Mouse (Mus musculus) ES-E14 (cell line): ENCODE data around the gene Fmnl3. TPM values are rescaled to one million over a fixed set of nuclear protein-coding genes. Genes with fewer than 3 reads are reported as not detected.

Source experiments
- DNase-seq: peaks from one replicate; pipeline ENCODE4 v3.0.0-alpha.2; 2013; ENCODE audit warnings: low read depth, low spot score
- H3K27ac ChIP-seq: 2 replicates; pipeline ENCODE4 v1.5.1; 2012; ENCODE audit warnings: low read depth, mild to moderate bottlenecking, low read length, moderate library complexity, mixed read lengths; ENCODE audit not compliant: poor library complexity, insufficient read depth, severe bottlenecking
- H3K36me3 ChIP-seq: 2 replicates; pipeline ENCODE4 v1.6.1; 2012; ENCODE audit warnings: mild to moderate bottlenecking, low read length, moderate library complexity, mixed read lengths; ENCODE audit not compliant: control insufficient read depth, poor library complexity, insufficient read depth, severe bottlenecking
- H3K4me1 ChIP-seq, 2 experiments: fragments of 150-350 bp in 1 of 2; sonication (generic) in 1 of 2; 2 replicates each; pipeline ENCODE4 v1.6.1; 2012; ENCODE audit warnings: low read length in 2 of 2, mild to moderate bottlenecking in 1 of 2, mixed read lengths in 1 of 2; ENCODE audit not compliant: control insufficient read depth in 2 of 2, insufficient read depth in 2 of 2, poor library complexity in 1 of 2
- H3K4me3 ChIP-seq, 2 experiments: fragments of 150-350 bp in 1 of 2; sonication (generic) in 1 of 2; 2 replicates each; pipeline ENCODE4 v1.5.1; 2012; ENCODE audit warnings: low read length in 2 of 2, low read depth in 1 of 2, mild to moderate bottlenecking in 1 of 2, mixed read lengths in 1 of 2; ENCODE audit not compliant: insufficient read depth in 1 of 2, poor library complexity in 1 of 2, severe bottlenecking in 1 of 2
- H3K9ac ChIP-seq: 2 replicates; pipeline ENCODE4 v1.6.1; 2012; ENCODE audit warnings: low read depth, mild to moderate bottlenecking, low read length, mixed read lengths; ENCODE audit not compliant: poor library complexity, insufficient read depth, severe bottlenecking
- H3K9me3 ChIP-seq: fragments of 150-350 bp; sonication (generic); 2 replicates; pipeline ENCODE4 v1.6.1; 2012; ENCODE audit warnings: low read depth, mild to moderate bottlenecking, low read length; ENCODE audit not compliant: control insufficient read depth, insufficient read depth
- CHD2 ChIP-seq: IDR thresholded peaks from 2 replicates; pipeline ENCODE4 v1.6.1; 2014; ENCODE audit warnings: mild to moderate bottlenecking, low read depth, low read length, inconsistent platforms
- HCFC1 ChIP-seq: IDR thresholded peaks from 2 replicates; pipeline ENCODE4 v1.6.1; 2012; ENCODE audit warnings: low read length, inconsistent platforms, borderline replicate concordance; ENCODE audit not compliant: insufficient read depth
- MAFK ChIP-seq: IDR thresholded peaks from 2 replicates; pipeline ENCODE4 v1.6.1; 2014; ENCODE audit warnings: mild to moderate bottlenecking, low read depth, low read length, inconsistent platforms; ENCODE audit not compliant: insufficient read depth
- ZC3H11A ChIP-seq: IDR thresholded peaks from 2 replicates; pipeline ENCODE4 v1.6.1; 2012; ENCODE audit warnings: low read depth, mild to moderate bottlenecking, inconsistent platforms, low read length, borderline replicate concordance
- ZNF384 ChIP-seq: IDR thresholded peaks from 2 replicates; pipeline ENCODE4 v1.6.1; 2012; ENCODE audit warnings: low read depth, low read length, inconsistent platforms
- in situ Hi-C, 2 experiments: fragments of 600-800 bp; cut with MboI; formaldehyde crosslinking; loops; one replicate each; pipeline ENCODE4 v1.15.1; 2025; ENCODE audit warnings: low sequenced_read_pairs in 2 of 2, inconsistent platforms in 1 of 2; ENCODE audit not compliant: unreplicated experiment in 2 of 2
- total RNA-seq: library from RNA; depleted of rRNA; stranded (reverse); fragments of 300-350 nt; gene quantifications from 2 replicates; pipeline ENCODE4 v1.2.3, GENCODE M21; 2012

Fmnl3 gene
- total RNA-seq, 1 experiment, result 16.8 TPM

GRCm38 (mm10) chr15:99328011-99328410 lies 42.3 kb downstream of the Fmnl3 start:
- TF ChIP-seq MAFK, result no peak
- TF ChIP-seq HCFC1, result no peak
- no peak for TF ChIP-seq ZC3H11A
- TF ChIP-seq ZNF384, result no peak
- TF ChIP-seq CHD2, result no peak
- Histone ChIP-seq H3K4me1 (peaks cover 1 to 4% of the 10 kb centered on the region in 2 experiments; a peak in 3 of 4 replicates), H3K36me3 (peaks cover 7% of the 10 kb centered on the region; the same call in 1 of the 2 replicates), H3K9ac (no peak overlapping the region), H3K9me3 (no peaks in the 10 kb centered on the region), H3K27ac (no peak overlapping the region), H3K4me3 (no peak overlapping the region)
- in situ Hi-C loops, result loop anchor here in 1 of 2 experiments (5.0 kb wide), 1 partner anchor 49 kb away; no protein-coding TSS in a partner anchor
- no peak for DNase-seq

- peaks cover 13% of the 10 kb centered on the region; the same call in 1 of the 2 replicates for H3K36me3 ChIP-seq
- H3K4me1 ChIP-seq, result no peaks in the 10 kb centered on the region
- peak; percentile 47 for DNase-seq
- H3K27ac ChIP-seq, result no peak overlapping the region
- H3K9me3 ChIP-seq, result no peaks in the 10 kb centered on the region
- no peak overlapping the region for H3K4me3 ChIP-seq
- TF ChIP-seq ZC3H11A, result peak; percentile 53; the same call in 1 of the 2 replicates
- no peak for TF ChIP-seq ZNF384
- in situ Hi-C loops, result loop anchor here in 1 of 2 experiments (5.0 kb wide), 1 partner anchor 50 kb away; no protein-coding TSS in a partner anchor
- H3K9ac ChIP-seq, result no peak overlapping the region
Observed at GRCm38 (mm10) chr15:99326959-99327358, 43.3 kb downstream of the Fmnl3 start.

DNA sequence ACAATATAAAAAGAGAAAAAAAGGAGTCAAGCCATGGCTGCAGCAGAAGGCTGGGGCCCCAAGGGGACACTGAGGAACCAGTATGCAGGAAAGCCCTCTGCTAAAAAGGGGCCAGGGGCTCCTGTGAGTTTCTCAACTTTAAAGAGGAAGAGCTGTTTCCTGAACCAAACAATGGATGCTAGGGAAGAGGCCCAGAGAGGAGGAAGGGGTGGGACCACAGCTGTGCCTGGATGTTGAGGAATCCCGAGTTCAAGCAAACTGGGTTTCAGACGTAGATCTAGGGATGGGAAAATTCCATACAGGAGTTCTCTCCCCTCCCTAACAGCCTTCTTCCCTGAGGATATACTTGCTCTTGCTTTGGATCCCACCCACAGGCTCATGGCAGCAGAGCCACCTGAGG lies 43.9 kb downstream of the Fmnl3 start:
- H3K4me3 ChIP-seq, result no peak overlapping the region
- H3K27ac ChIP-seq, result no peak overlapping the region
- H3K9me3 ChIP-seq, result no peaks in the 10 kb centered on the region
- no peak for DNase-seq
- no peak overlapping the region for H3K9ac ChIP-seq
- in situ Hi-C loops, result loop anchor here in 1 of 2 experiments (5.0 kb wide), 1 partner anchor 51 kb away; no protein-coding TSS in a partner anchor
- no peaks in the 10 kb centered on the region for H3K4me1 ChIP-seq
- H3K36me3 ChIP-seq, result peaks cover 17% of the 10 kb centered on the region; the same call in 1 of the 2 replicates
- no peak for TF ChIP-seq ZC3H11A
- TF ChIP-seq MAFK, result no peak
- no peak for TF ChIP-seq ZNF384
- no peak for TF ChIP-seq CHD2
- TF ChIP-seq HCFC1, result no peak

GRCm38 (mm10) chr15:99325598-99325997 lies 44.7 kb downstream of the Fmnl3 start:
- Histone ChIP-seq H3K9ac (no peak overlapping the region), H3K4me1 (no peaks in the 10 kb centered on the region), H3K36me3 (peaks cover 25% of the 10 kb centered on the region), H3K4me3 (no peak overlapping the region), H3K9me3 (no peaks in the 10 kb centered on the region), H3K27ac (no peak overlapping the region)
- in situ Hi-C loops, result loop anchor here in 1 of 2 experiments (5.0 kb wide), 1 partner anchor 52 kb away; no protein-coding TSS in a partner anchor
- TF ChIP-seq MAFK, result no peak
- TF ChIP-seq ZC3H11A, result no peak
- TF ChIP-seq HCFC1, result no peak
- TF ChIP-seq ZNF384, result no peak
- no peak for TF ChIP-seq CHD2
- DNase-seq, result no peak

DNA sequence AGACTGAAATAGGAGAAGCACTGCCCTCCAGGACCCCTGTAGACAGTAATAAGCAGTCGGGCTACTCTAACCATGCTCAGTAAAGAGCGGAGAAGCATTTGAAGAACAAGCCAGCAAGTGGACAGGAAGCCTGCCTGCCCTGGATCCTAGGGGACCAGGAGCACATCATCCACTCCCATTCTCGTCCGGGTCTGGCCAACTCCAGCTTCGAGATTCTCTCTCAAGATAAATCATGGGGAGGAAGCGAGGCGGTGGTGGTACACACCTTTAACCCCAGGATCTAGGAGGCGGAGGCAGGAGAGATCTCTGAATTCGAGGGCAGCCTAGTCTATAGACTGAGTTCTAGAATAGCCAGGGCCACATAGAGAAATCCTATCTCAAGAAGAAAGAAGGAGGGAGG lies 46.1 kb downstream of the Fmnl3 start:
- H3K9me3 ChIP-seq, result no peaks in the 10 kb centered on the region
- no peak overlapping the region for H3K27ac ChIP-seq
- no peak for TF ChIP-seq HCFC1
- no peak for TF ChIP-seq ZC3H11A
- TF ChIP-seq CHD2, result no peak
- TF ChIP-seq MAFK, result no peak
- no peak for TF ChIP-seq ZNF384
- no peaks in the 10 kb centered on the region for H3K4me1 ChIP-seq
- in situ Hi-C loops, result no loop called here
- no peak overlapping the region for H3K9ac ChIP-seq
- DNase-seq, result no peak
- H3K36me3 ChIP-seq, result peaks cover 37% of the 10 kb centered on the region
- no peak overlapping the region for H3K4me3 ChIP-seq
